Mouse (Mus musculus) C2C12 (cell line): ENCODE data around the gene Pex6.

Source experiments
- CTCF ChIP-seq: IDR thresholded peaks from one replicate; pipeline ENCODE4 v1.5.1; 2011; ENCODE audit not compliant: control insufficient read depth, insufficient read depth, insufficient read length
- USF1 ChIP-seq: IDR thresholded peaks from one replicate; pipeline ENCODE4 v1.6.1; 2011; ENCODE audit warnings: low read depth, mild to moderate bottlenecking, control low read depth, moderate library complexity

- no peak for TF ChIP-seq CTCF
- no peak for TF ChIP-seq USF1
Observed at GRCm38 (mm10) chr17:46735287-46735686, 24.0 kb downstream of the Pex6 start.
